Mouse (Mus musculus): ENCODE data around the gene C1d. TPM values are rescaled to one million over a fixed set of nuclear protein-coding genes. Genes with fewer than 3 reads are reported as not detected.

Gene C1d
- total and polyA plus RNA-seq, 3 experiments, result 35.2 to 69.2 TPM; not detected in 1

- H3K9me3 ChIP-seq (replicated peaks; ENCODE audit: insufficient read depth, low read length), result no peaks in the 10 kb centered on the region
- H3K27ac ChIP-seq (ENCODE audit: control insufficient read depth, low read depth, low read length), result no peak overlapping the region
- H3K27me3 ChIP-seq (ENCODE audit: control insufficient read depth in 1 of 2, insufficient read depth in 2 of 2, low read length in 2 of 2), result no peaks in the 10 kb centered on the region
- H3K4me3 ChIP-seq (ENCODE audit: control insufficient read depth in 1 of 2, insufficient read depth in 1 of 2, low read depth in 2 of 2, low read length in 2 of 2), result no peak overlapping the region
- no peak for DNase-seq (ENCODE audit: low read depth, low spot score)
- peaks cover 11% of the 10 kb centered on the region in 2 experiments for H3K4me1 ChIP-seq (ENCODE audit: control insufficient read depth in 1 of 2, insufficient read depth in 2 of 2, low read length in 2 of 2)
- TF ChIP-seq NELFE (IDR thresholded peaks at IDR 0.05; ENCODE audit: low read depth, low read length) (no peak), MYC (IDR thresholded peaks at IDR 0.05; ENCODE audit: low read depth, low read length) (no peak), GABPA (IDR thresholded peaks at IDR 0.05; ENCODE audit: low read depth, low read length) (no peak), ZMIZ1 (IDR thresholded peaks at IDR 0.05; ENCODE audit: low read depth, low read length) (no peak), USF2 (IDR thresholded peaks at IDR 0.05; ENCODE audit: borderline replicate concordance in 1 of 2, insufficient read depth in 1 of 2, low read depth in 1 of 2, low read length in 2 of 2) (no peak), CTCF (IDR thresholded peaks at IDR 0.05 in 2 of 3, conservative IDR thresholded peaks at IDR 0.05 in 1 of 3; ENCODE audit: control insufficient read depth in 1 of 3, insufficient read depth in 1 of 3, low read depth in 2 of 3, low read length in 3 of 3, poor library complexity in 1 of 3, severe bottlenecking in 1 of 3) (no peak), POLR2AphosphoS2 (IDR thresholded peaks at IDR 0.05; ENCODE audit: low read length) (no peak), ZC3H11A (IDR thresholded peaks at IDR 0.05; ENCODE audit: low read depth, low read length) (no peak), MYB (IDR thresholded peaks at IDR 0.05; ENCODE audit: low read depth, low read length) (no peak), E2F4 (IDR thresholded peaks at IDR 0.05; ENCODE audit: borderline replicate concordance, low read depth, low read length) (no peak), NRF1 (IDR thresholded peaks at IDR 0.05; ENCODE audit: insufficient read depth, low read depth, low read length, poor library complexity, severe bottlenecking) (no peak)
- peaks cover 5 to 13% of the 10 kb centered on the region in 2 experiments for H3K36me3 ChIP-seq (ENCODE audit: control insufficient read depth in 1 of 2, insufficient read depth in 2 of 2, low read length in 2 of 2)
- H3K9ac ChIP-seq (ENCODE audit: control insufficient read depth, low read depth, low read length, poor library complexity, severe bottlenecking), result no peak overlapping the region
- H3K79me2 ChIP-seq (ENCODE audit: control insufficient read depth, insufficient read depth, low read length, poor library complexity), result peaks cover 18% of the 10 kb centered on the region
Observed at GRCm38 (mm10) chr11:17215475-17215874, 41.9 kb upstream of the C1d start.

DNA sequence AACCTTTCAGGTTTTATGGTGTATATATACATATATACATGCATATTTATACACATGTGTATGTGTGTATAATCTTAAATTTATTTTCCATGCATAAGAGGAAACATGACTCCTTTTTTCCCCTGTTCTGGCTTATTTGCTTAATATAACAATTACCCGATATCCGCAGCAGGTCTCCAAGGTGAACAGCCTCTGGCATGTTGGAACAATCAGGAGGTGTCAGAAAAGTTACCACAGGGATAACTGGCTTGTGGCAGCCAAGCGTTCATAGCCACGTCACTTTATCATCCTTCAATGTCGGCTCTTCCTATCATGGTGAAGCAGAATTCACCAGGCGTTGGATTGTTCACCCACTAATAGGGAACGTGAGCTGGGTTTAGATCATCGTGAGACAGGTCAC lies 36.3 kb upstream of the C1d start:
- H3K79me2 ChIP-seq (ENCODE audit: control insufficient read depth, insufficient read depth, low read length, poor library complexity), result no peaks in the 10 kb centered on the region
- no peaks in the 10 kb centered on the region for H3K27me3 ChIP-seq (ENCODE audit: control insufficient read depth in 1 of 2, insufficient read depth in 2 of 2, low read length in 2 of 2)
- no peaks in the 10 kb centered on the region for H3K4me1 ChIP-seq (ENCODE audit: control insufficient read depth in 1 of 2, insufficient read depth in 2 of 2, low read length in 2 of 2)
- no peak overlapping the region for H3K4me3 ChIP-seq (ENCODE audit: control insufficient read depth in 1 of 2, insufficient read depth in 1 of 2, low read depth in 2 of 2, low read length in 2 of 2)
- H3K9ac ChIP-seq (ENCODE audit: control insufficient read depth, low read depth, low read length, poor library complexity, severe bottlenecking), result no peak overlapping the region
- no peak for TF ChIP-seq POLR2AphosphoS2 (IDR thresholded peaks at IDR 0.05; ENCODE audit: low read length)
- no peak for TF ChIP-seq BHLHE40 (IDR thresholded peaks at IDR 0.05; ENCODE audit: borderline replicate concordance, low read depth, low read length)
- no peak for TF ChIP-seq POLR2AphosphoS5 (IDR thresholded peaks at IDR 0.05; ENCODE audit: borderline replicate concordance, low read depth, low read length)
- no peak for TF ChIP-seq MAFK (IDR thresholded peaks at IDR 0.05; ENCODE audit: borderline replicate concordance, low read depth, low read length)
- no peak for TF ChIP-seq TAL1 (IDR thresholded peaks at IDR 0.05; ENCODE audit: low read length)
- no peak for TF ChIP-seq GATA1 (IDR thresholded peaks at IDR 0.05; ENCODE audit: low read depth, low read length)
- TF ChIP-seq ZNF384 (IDR thresholded peaks at IDR 0.05; ENCODE audit: low read depth, low read length), result no peak
- no peak for TF ChIP-seq RCOR1 (IDR thresholded peaks at IDR 0.05; ENCODE audit: low read depth, low read length)
- no peak for TF ChIP-seq MYB (IDR thresholded peaks at IDR 0.05; ENCODE audit: low read depth, low read length)
- no peak for TF ChIP-seq ETS1 (IDR thresholded peaks at IDR 0.05; ENCODE audit: low read depth, low read length)
- no peak for TF ChIP-seq MXI1 (IDR thresholded peaks at IDR 0.05; ENCODE audit: low read depth, low read length)
- no peak for TF ChIP-seq TBP (IDR thresholded peaks at IDR 0.05; ENCODE audit: low read depth, low read length)
- H3K36me3 ChIP-seq (ENCODE audit: control insufficient read depth in 1 of 2, insufficient read depth in 2 of 2, low read length in 2 of 2), result peaks cover 0 to 17% of the 10 kb centered on the region in 2 experiments; a peak in 2 of 4 replicates
- DNase-seq (ENCODE audit: low read depth, low spot score), result no peak
- H3K9me3 ChIP-seq (replicated peaks; ENCODE audit: insufficient read depth, low read length), result no peaks in the 10 kb centered on the region
- H3K27ac ChIP-seq (ENCODE audit: control insufficient read depth, low read depth, low read length), result no peak overlapping the region
